In the genomic region with DNA sequence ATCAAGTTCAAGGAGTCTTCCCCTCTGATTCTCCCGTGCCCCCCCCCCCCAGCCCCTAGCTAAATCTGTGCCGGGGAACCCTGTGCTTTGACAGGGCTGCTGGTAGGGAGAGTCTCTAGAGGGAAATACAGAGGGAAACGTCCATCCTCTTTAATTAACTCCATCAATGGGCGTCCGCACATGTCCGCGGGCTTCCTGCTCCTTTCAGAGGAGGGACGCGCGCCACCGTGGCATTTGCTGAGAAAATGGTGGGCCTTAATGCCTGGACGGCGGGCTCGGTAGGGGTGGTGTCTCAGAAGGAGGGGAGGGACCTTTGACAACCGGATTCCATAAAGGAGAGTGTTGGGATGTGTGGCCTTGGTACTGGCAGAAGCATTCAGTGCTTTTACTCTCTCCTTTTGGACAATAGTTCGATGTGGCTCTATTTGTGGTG, we compare ENCODE assay signal across 8 mouse cellular contexts. TPM values are rescaled to one million over a fixed set of nuclear protein-coding genes. Genes with fewer than 3 reads are reported as not detected.
DNase-seq lines count a peak whose midpoint lies in the region; ATAC-seq and TF ChIP-seq lines count a peak whose summit lies in the region.

No protein-coding gene starts in this region.

- WGBS in kidney, adult 2 months, result under 1% methylated on average over 16 of the region's 16 CpGs
- WGBS in embryonic facial prominence, embryonic 10.5 days, result 15% methylated on average over 16 of the region's 16 CpGs
- 18% methylated on average over 16 of the region's 16 CpGs for WGBS in hindbrain, embryonic 10.5 days
- 11% methylated on average over 16 of the region's 16 CpGs for WGBS in limb, embryonic 12.5 days
- WGBS in midbrain, embryonic 13.5 days, result 21% methylated on average over 16 of the region's 16 CpGs

- H3K4me3 ChIP-seq in kidney, adult 2 months (ENCODE audit: insufficient read depth, low read depth, low read length), result peak overlapping the region; percentile 84
- peak overlapping the region; percentile 69 for H3K4me3 ChIP-seq in embryonic facial prominence, embryonic 10.5 days
- H3K4me3 ChIP-seq in hindbrain, embryonic 10.5 days, result peak overlapping the region; percentile 64
- peak overlapping the region; percentile 54 for H3K4me3 ChIP-seq in limb, embryonic 12.5 days (replicated peaks)
- peak overlapping the region; percentile 56 for H3K4me3 ChIP-seq in midbrain, embryonic 13.5 days (replicated peaks)

- H3K9ac ChIP-seq in limb, embryonic 12.5 days (replicated peaks), result peak overlapping the region; percentile 77
- peak overlapping the region; percentile 76 for H3K9ac ChIP-seq in midbrain, embryonic 13.5 days (replicated peaks)

- H3K4me1 ChIP-seq in kidney, adult 2 months (ENCODE audit: control insufficient read depth, insufficient read depth, low read length), result no peaks in the 10 kb centered on the region
- peaks cover 10% of the 10 kb centered on the region for H3K4me1 ChIP-seq in embryonic facial prominence, embryonic 10.5 days
- H3K4me1 ChIP-seq in hindbrain, embryonic 10.5 days (replicated peaks), result peaks cover 14% of the 10 kb centered on the region
- 0 out of 2 replicates have a peak, but pooled peaks cover 4% of the 10 kb centered on the region for H3K4me1 ChIP-seq in limb, embryonic 12.5 days (replicated peaks)
- H3K4me1 ChIP-seq in midbrain, embryonic 13.5 days (replicated peaks), result peaks cover 36% of the 10 kb centered on the region

- no peaks in the 10 kb centered on the region for H3K9me3 ChIP-seq in embryonic facial prominence, embryonic 10.5 days
- no peaks in the 10 kb centered on the region for H3K9me3 ChIP-seq in hindbrain, embryonic 10.5 days
- no peaks in the 10 kb centered on the region for H3K9me3 ChIP-seq in limb, embryonic 12.5 days
- H3K9me3 ChIP-seq in midbrain, embryonic 13.5 days, result no peaks in the 10 kb centered on the region

- H3K36me3 ChIP-seq in kidney, adult 2 months (ENCODE audit: control insufficient read depth, insufficient read depth, low read length), result no peaks in the 10 kb centered on the region
- H3K36me3 ChIP-seq in embryonic facial prominence, embryonic 10.5 days (replicated peaks), result peaks cover 38% of the 10 kb centered on the region
- peaks cover 38% of the 10 kb centered on the region for H3K36me3 ChIP-seq in hindbrain, embryonic 10.5 days
- H3K36me3 ChIP-seq in limb, embryonic 12.5 days, result peaks cover 32% of the 10 kb centered on the region
- H3K36me3 ChIP-seq in midbrain, embryonic 13.5 days, result peaks cover 32% of the 10 kb centered on the region

- ATAC-seq in limb, embryonic 12.5 days (ENCODE audit: insufficient number of reproducible peaks, insufficient read depth, low FRiP score, low TSS enrichment, low read depth), result peak; percentile 36
- no peak; the same call in 1 of the 2 replicates for ATAC-seq in midbrain, embryonic 13.5 days

- peak overlapping the region; percentile 49 for H3K4me2 ChIP-seq in limb, embryonic 12.5 days
- peak overlapping the region; percentile 64 for H3K4me2 ChIP-seq in midbrain, embryonic 13.5 days (replicated peaks)

- TF ChIP-seq POLR2A in kidney, adult 2 months (IDR thresholded peaks at IDR 0.05; ENCODE audit: low read depth, low read length), result no peak

- peak; percentile 8 for DNase-seq in kidney, adult 2 months
- DNase-seq in kidney, adult 11 months, result no peak
- peak; percentile 46 for DNase-seq in NIH3T3 (ENCODE audit: low read depth)
- peak; percentile 68 for DNase-seq in embryonic facial prominence, embryonic 10.5 days (ENCODE audit: low spot score)
- DNase-seq in hindbrain, embryonic 10.5 days (ENCODE audit: low spot score), result peak; percentile 54
- peak; percentile 17 for DNase-seq in thymus, postnatal 4 days

- no peaks in the 10 kb centered on the region for H3K27me3 ChIP-seq in kidney, adult 2 months (replicated peaks; ENCODE audit: control insufficient read depth, insufficient read depth, low read length)
- H3K27me3 ChIP-seq in embryonic facial prominence, embryonic 10.5 days (replicated peaks; ENCODE audit: low read depth, poor library complexity, severe bottlenecking), result peaks cover 62% of the 10 kb centered on the region
- peaks cover 28% of the 10 kb centered on the region for H3K27me3 ChIP-seq in hindbrain, embryonic 10.5 days (ENCODE audit: insufficient read depth, poor library complexity, severe bottlenecking)
- peaks cover 45% of the 10 kb centered on the region for H3K27me3 ChIP-seq in limb, embryonic 12.5 days
- H3K27me3 ChIP-seq in midbrain, embryonic 13.5 days, result no peaks in the 10 kb centered on the region

- TF ChIP-seq CTCF in kidney, adult 2 months (conservative IDR thresholded peaks at IDR 0.05; ENCODE audit: insufficient read depth, insufficient read length, low read depth, low read length), result no peak

- H3K27ac ChIP-seq in kidney, adult 2 months (ENCODE audit: insufficient read depth, low read depth, low read length), result no peak overlapping the region
- H3K27ac ChIP-seq in embryonic facial prominence, embryonic 10.5 days (replicated peaks), result peak overlapping the region; percentile 93
- H3K27ac ChIP-seq in hindbrain, embryonic 10.5 days, result peak overlapping the region; percentile 92
- peak overlapping the region; percentile 90 for H3K27ac ChIP-seq in limb, embryonic 12.5 days
- H3K27ac ChIP-seq in midbrain, embryonic 13.5 days, result peak overlapping the region; percentile 91

RNA-seq across cellular contexts. Expression of a gene that starts 0.4 kb away (rescaled TPM):
- polyA plus RNA-seq in kidney, adult 2 months (2012; rRNA removed), result 0.71 and 1.1 TPM in 2 replicates
- 6.3 and 7.1 TPM in 2 replicates for polyA plus RNA-seq in embryonic facial prominence, embryonic 10.5 days (2016; fragmentation: Nextera tagmentation; extraction: Ambion mirVana)
- 4.2 and 6.4 TPM in 2 replicates for polyA plus RNA-seq in hindbrain, embryonic 10.5 days (2016; fragmentation: Nextera tagmentation; extraction: Ambion mirVana)
- 7.3 and 7.6 TPM in 2 replicates for polyA plus RNA-seq in limb, embryonic 12.5 days (2016; fragmentation: Nextera tagmentation; extraction: Ambion mirVana)
- 8.7 and 9.6 TPM in 2 replicates for polyA plus RNA-seq in midbrain, embryonic 13.5 days (2015; fragmentation: Nextera tagmentation; extraction: Ambion mirVana)

RNA-seq across cellular contexts. Expression of a gene that starts 31.0 kb away (rescaled TPM):
- polyA plus RNA-seq in kidney, adult 2 months (2012; rRNA removed), result 2.5 and 3.8 TPM in 2 replicates
- polyA plus RNA-seq in embryonic facial prominence, embryonic 10.5 days (2016; fragmentation: Nextera tagmentation; extraction: Ambion mirVana), result 46.9 and 50.0 TPM in 2 replicates
- polyA plus RNA-seq in hindbrain, embryonic 10.5 days (2016; fragmentation: Nextera tagmentation; extraction: Ambion mirVana), result 41.8 and 47.0 TPM in 2 replicates
- polyA plus RNA-seq in limb, embryonic 12.5 days (2016; fragmentation: Nextera tagmentation; extraction: Ambion mirVana), result 59.1 and 66.5 TPM in 2 replicates
- 80.5 and 86.8 TPM in 2 replicates for polyA plus RNA-seq in midbrain, embryonic 13.5 days (2015; fragmentation: Nextera tagmentation; extraction: Ambion mirVana)
